Mouse (Mus musculus) embryonic facial prominence, embryonic 14.5 days (tissue): Measurements from ENCODE around the gene Ms4a6b. TPM values are rescaled to one million over a fixed set of nuclear protein-coding genes. Genes with fewer than 3 reads are reported as not detected.
"Not testable (repeated sequence)": the region's sequence is repeated elsewhere in the genome, so short reads cannot be mapped to it uniquely, and the experiment has no call there.

Experiments
- ATAC-seq: fragments of 200-750 bp; cut with Nextera tagmentation; 2 replicates; pipeline ENCODE4 v1.8.0; 2017; ENCODE audit warnings: low read depth, moderate number of reproducible peaks, moderate TSS enrichment
- DNase-seq: peaks from one replicate; pipeline ENCODE4 v3.0.0-alpha.2; 2015; ENCODE audit warnings: low spot score
- H3K27ac ChIP-seq: fragments of 300-500 bp; sonication (generic); replicated peaks from 2 replicates; pipeline ENCODE4 v1.5.1; 2014; ENCODE audit warnings: low read depth, mild to moderate bottlenecking, low read length, moderate library complexity
- H3K27me3 ChIP-seq: fragments of 300-500 bp; sonication (generic); replicated peaks from 2 replicates; pipeline ENCODE4 v1.6.1; 2014; ENCODE audit warnings: low read length; ENCODE audit not compliant: control insufficient read depth, insufficient read depth
- H3K36me3 ChIP-seq: fragments of 300-500 bp; sonication (generic); 2 replicates; pipeline ENCODE4 v1.6.1; 2014; ENCODE audit warnings: low read length, mixed read lengths; ENCODE audit not compliant: control insufficient read depth, insufficient read depth
- H3K4me1 ChIP-seq: fragments of 300-500 bp; sonication (generic); 2 replicates; pipeline ENCODE4 v1.6.1; 2014; ENCODE audit warnings: antibody characterized with exemption, low read length; ENCODE audit not compliant: control insufficient read depth, insufficient read depth
- H3K4me2 ChIP-seq: fragments of 300-500 bp; sonication (generic); 2 replicates; pipeline ENCODE4 v1.6.1; 2014; ENCODE audit warnings: low read depth, mild to moderate bottlenecking, low read length, moderate library complexity, mixed read lengths
- H3K4me3 ChIP-seq: fragments of 300-500 bp; sonication (generic); 2 replicates; pipeline ENCODE4 v1.5.1; 2014; ENCODE audit warnings: low read depth, mild to moderate bottlenecking, low read length
- H3K9ac ChIP-seq: fragments of 300-500 bp; sonication (generic); 2 replicates; pipeline ENCODE4 v1.6.1; 2014; ENCODE audit warnings: low read depth, mild to moderate bottlenecking, low read length, moderate library complexity, mixed read lengths
- H3K9me3 ChIP-seq: fragments of 300-500 bp; sonication (generic); 2 replicates; pipeline ENCODE4 v1.6.1; 2016; ENCODE audit warnings: low read length; ENCODE audit not compliant: control insufficient read depth
- WGBS: fragments of 180-500 bp; shearing (Covaris S2); extraction: QIAGEN DNeasy Blood & Tissue Kit; methylation state at CpG from one replicate; pipeline ENCODE4 v1.1.7; 2014; 5-methylcytosine and 5-hydroxymethylcytosine counted together
- polyA plus RNA-seq: library from polyadenylated mRNA; unstranded; fragments of >200 nt; fragmentation: Nextera tagmentation; extraction: Ambion mirVana; gene quantifications from 2 replicates; pipeline ENCODE4 v1.2.1, GENCODE M21; 2014

Gene Ms4a6b
- polyA plus RNA-seq, 1 experiment from 2014 or later, result 12.2 TPM

DNA sequence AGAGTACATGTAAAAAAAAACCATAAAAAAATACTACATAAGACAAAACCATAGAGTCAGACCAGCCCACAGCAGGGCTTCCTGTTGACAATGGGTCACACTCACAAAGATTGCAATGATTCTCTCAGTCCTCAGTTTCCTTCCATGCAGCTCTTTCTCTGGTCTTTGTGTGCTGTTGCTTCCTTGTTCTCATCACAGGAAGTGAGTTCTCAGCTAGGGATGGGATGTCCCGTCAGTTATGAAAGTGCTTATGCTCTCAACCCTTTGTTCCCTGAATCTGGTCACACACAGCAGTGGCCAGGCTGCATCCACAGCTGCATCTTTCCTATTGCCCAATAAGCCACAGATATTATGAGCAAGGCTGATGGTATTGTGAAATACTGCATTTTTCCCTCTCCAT lies 2.9 kb upstream of the Ms4a6b start:
- no peak overlapping the region for H3K4me3 ChIP-seq
- no peak overlapping the region for H3K27ac ChIP-seq
- H3K27me3 ChIP-seq, result no peaks in the 10 kb centered on the region
- WGBS, result 55% methylated on average over 1 of the region's 1 CpGs
- no peaks in the 10 kb centered on the region for H3K36me3 ChIP-seq
- H3K4me1 ChIP-seq, result no peaks in the 10 kb centered on the region
- ATAC-seq (no peak), DNase-seq (no peak)
- no peak overlapping the region for H3K4me2 ChIP-seq
- H3K9ac ChIP-seq, result no peak overlapping the region
- H3K9me3 ChIP-seq, result no peaks in the 10 kb centered on the region

DNA sequence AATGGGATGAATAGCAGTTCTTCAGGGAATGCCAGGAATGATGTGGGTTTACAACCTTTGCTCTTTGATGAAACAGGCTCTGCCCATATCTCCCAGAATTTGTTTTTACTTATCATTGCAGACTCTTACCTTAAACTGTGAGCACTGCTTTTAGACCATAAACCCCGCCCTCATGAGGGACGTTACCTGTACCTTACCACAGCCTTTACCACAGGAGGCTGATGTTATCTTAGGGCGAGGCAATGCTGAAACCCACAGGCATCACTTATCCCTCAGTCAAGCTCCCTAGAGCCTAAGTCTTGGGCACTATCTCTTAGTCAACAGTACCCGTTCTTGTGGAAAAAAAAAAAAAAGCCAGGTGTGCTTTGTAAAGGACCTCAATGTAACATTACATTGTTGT lies 533 bp downstream of the Ms4a6b start:
- DNase-seq (no peak), ATAC-seq (no peak)
- Histone ChIP-seq H3K4me1 (no peaks in the 10 kb centered on the region), H3K4me2 (no peak overlapping the region), H3K36me3 (no peaks in the 10 kb centered on the region), H3K27me3 (no peaks in the 10 kb centered on the region), H3K27ac (no peak overlapping the region), H3K9me3 (no peaks in the 10 kb centered on the region), H3K4me3 (no peak overlapping the region), H3K9ac (no peak overlapping the region)
- WGBS, result 61% methylated on average over 4 of the region's 4 CpGs

DNA sequence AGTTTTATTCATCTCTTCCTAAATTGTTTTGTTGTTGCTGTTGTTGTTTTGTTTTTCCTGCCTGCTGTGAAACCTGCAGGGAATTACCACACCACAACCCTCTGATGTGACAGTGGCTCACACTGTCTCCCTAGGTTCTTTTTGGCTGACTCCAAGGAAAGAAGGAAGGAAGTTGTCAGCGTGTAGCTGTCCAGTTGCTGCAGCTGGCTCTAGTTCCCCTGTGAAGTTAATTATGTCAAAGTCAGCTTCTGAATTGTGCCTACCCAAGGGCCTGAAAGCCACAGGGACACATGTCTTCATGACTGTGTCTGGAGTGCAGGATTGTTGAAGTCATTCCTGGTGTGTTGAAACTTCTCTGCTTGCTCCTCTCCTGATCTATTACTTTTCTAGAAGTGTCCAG lies 1.1 kb downstream of the Ms4a6b start:
- H3K9me3 ChIP-seq, ATAC-seq, DNase-seq, H3K9ac ChIP-seq, H3K4me1 ChIP-seq, H3K27me3 ChIP-seq, H3K4me3 ChIP-seq, H3K27ac ChIP-seq, H3K4me2 ChIP-seq, H3K36me3 ChIP-seq: not testable (repeated sequence)
- 37% methylated on average over 1 of the region's 1 CpGs for WGBS

- not testable (repeated sequence) for H3K27ac ChIP-seq, H3K27me3 ChIP-seq, H3K4me1 ChIP-seq, H3K36me3 ChIP-seq, H3K9ac ChIP-seq, H3K9me3 ChIP-seq, DNase-seq, H3K4me3 ChIP-seq, H3K4me2 ChIP-seq, ATAC-seq
- WGBS, result 63% methylated on average over 2 of the region's 2 CpGs
These were observed 2.0 kb downstream of the Ms4a6b start for GRCm38 (mm10) chr19:11518356-11518755.

GRCm38 (mm10) chr19:11520146-11520545 lies 3.8 kb downstream of the Ms4a6b start:
- no peak for DNase-seq
- Histone ChIP-seq H3K4me2 (no peak overlapping the region), H3K27ac (no peak overlapping the region), H3K36me3 (no peaks in the 10 kb centered on the region), H3K9me3 (no peaks in the 10 kb centered on the region), H3K27me3 (no peaks in the 10 kb centered on the region), H3K4me3 (no peak overlapping the region), H3K9ac (no peak overlapping the region), H3K4me1 (no peaks in the 10 kb centered on the region)
- WGBS, result 83% methylated on average over 3 of the region's 3 CpGs
- ATAC-seq, result no peak

DNA sequence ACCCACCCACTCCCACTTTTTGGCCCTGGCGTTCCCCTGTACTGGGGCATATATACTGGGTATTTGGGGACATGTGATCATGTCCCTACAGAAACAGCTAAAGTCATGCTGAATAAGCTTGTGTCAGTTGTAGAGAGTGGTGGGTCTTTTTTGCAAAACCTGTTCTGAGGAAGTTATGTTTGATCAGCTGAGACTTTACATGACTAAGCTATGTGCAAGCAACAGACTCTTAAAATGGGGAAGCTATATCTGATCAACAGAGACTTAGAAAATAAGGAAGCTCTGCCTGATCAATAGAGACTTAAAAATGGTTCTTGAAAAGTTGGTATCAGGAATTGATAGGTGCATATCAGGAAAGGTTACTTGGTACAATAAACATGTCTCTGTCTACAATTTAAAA lies 17.1 kb downstream of the Ms4a6b start:
- no peak for DNase-seq

DNA sequence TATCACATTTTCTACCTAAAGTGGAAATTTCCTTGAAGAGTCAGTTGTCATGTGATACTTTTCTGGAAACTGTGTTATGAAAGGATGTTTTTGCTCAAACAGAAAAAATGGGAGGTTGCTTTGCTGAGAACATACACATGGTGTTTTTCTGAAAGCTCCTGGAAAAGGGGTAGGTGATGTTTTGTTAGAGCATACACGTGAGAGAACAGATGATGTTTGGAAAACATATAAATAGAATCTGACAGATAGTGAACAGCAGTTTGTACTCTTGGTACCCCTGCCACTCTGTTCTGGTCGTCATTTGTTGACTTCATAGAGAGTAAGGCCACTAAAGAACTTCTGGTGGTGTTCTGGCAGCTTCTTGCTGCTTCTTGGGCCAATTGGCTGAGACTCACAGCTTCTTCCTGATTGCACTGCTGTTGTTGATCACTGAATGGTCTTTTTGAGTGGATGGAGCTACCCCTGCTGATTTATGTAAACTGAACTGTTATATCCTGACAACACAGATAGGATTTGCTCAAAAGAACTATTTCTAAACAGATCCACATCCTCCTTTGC lies 17.7 kb downstream of the Ms4a6b start:
- 46% methylated on average over 2 of the region's 2 CpGs for WGBS
- H3K4me1 ChIP-seq, result no peaks in the 10 kb centered on the region
- no peak overlapping the region for H3K9ac ChIP-seq
- ATAC-seq (no peak), DNase-seq (no peak)
- H3K4me2 ChIP-seq, result no peak overlapping the region
- no peak overlapping the region for H3K27ac ChIP-seq
- no peaks in the 10 kb centered on the region for H3K36me3 ChIP-seq
- H3K4me3 ChIP-seq, result no peak overlapping the region
- H3K27me3 ChIP-seq, result no peaks in the 10 kb centered on the region
- no peaks in the 10 kb centered on the region for H3K9me3 ChIP-seq

More for the DNA sequence above, 17.1 kb downstream of the Ms4a6b start:
- Histone ChIP-seq H3K27me3 (no peaks in the 10 kb centered on the region), H3K9me3 (no peaks in the 10 kb centered on the region), H3K9ac (no peak overlapping the region), H3K4me2 (no peak overlapping the region), H3K27ac (no peak overlapping the region), H3K4me1 (no peaks in the 10 kb centered on the region), H3K4me3 (no peak overlapping the region), H3K36me3 (no peaks in the 10 kb centered on the region)
- WGBS, result 80% methylated on average over 1 of the region's 1 CpGs
- ATAC-seq, result no peak

- no peaks in the 10 kb centered on the region for H3K9me3 ChIP-seq
- no peaks in the 10 kb centered on the region for H3K36me3 ChIP-seq
- H3K4me3 ChIP-seq, result no peak within 1 kb of the TSS
- DNase-seq (no peak), ATAC-seq (no peak)
- H3K4me1 ChIP-seq, result no peaks in the 10 kb centered on the region
- no peak within 1 kb of the TSS for H3K4me2 ChIP-seq
- 5% methylated on average over 7 of the region's 7 CpGs for WGBS
- H3K27me3 ChIP-seq, result no peaks in the 10 kb centered on the region
- H3K9ac ChIP-seq, result no peak within 1 kb of the TSS
- no peak within 1 kb of the TSS for H3K27ac ChIP-seq
These were observed 20.3 kb downstream of the Ms4a6b start, which contains the start of gene Ms4a4d for GRCm38 (mm10) chr19:11536593-11536992. Gene Ms4a4d (plus strand): TSS chr19:11536801.

- DNase-seq, result no peak
- WGBS, result 16% methylated on average over 2 of the region's 2 CpGs
- no peak overlapping the region for H3K27ac ChIP-seq
- no peaks in the 10 kb centered on the region for H3K4me1 ChIP-seq
- H3K4me2 ChIP-seq, result no peak overlapping the region
- H3K9me3 ChIP-seq, result no peaks in the 10 kb centered on the region
- no peaks in the 10 kb centered on the region for H3K27me3 ChIP-seq
- no peak for ATAC-seq
- no peaks in the 10 kb centered on the region for H3K36me3 ChIP-seq
- H3K9ac ChIP-seq, result no peak overlapping the region
- no peak overlapping the region for H3K4me3 ChIP-seq
These were observed 21.0 kb downstream of the Ms4a6b start for GRCm38 (mm10) chr19:11537336-11537735.
